Mouse (Mus musculus) forebrain, embryonic 15.5 days (tissue): ENCODE measurements around the gene Krtap5-5. TPM values are rescaled to one million over a fixed set of nuclear protein-coding genes. Genes with fewer than 3 reads are reported as not detected.
"Not testable (repeated sequence)": the region's sequence is repeated elsewhere in the genome, so short reads cannot be mapped to it uniquely, and the experiment has no call there.

Source experiments
- ATAC-seq: fragments of 200-750 bp; cut with Nextera tagmentation; replicated peaks from 2 replicates; pipeline ENCODE4 v1.8.0; 2017; ENCODE audit warnings: mild to moderate bottlenecking, moderate TSS enrichment, moderate library complexity
- H3K27ac ChIP-seq: fragments of 300-500 bp; sonication (generic); replicated peaks from 2 replicates; pipeline ENCODE4 v1.5.1; 2015; ENCODE audit warnings: mild to moderate bottlenecking, inconsistent platforms
- H3K27me3 ChIP-seq: fragments of 300-500 bp; sonication (generic); 2 replicates; pipeline ENCODE4 v1.6.1; 2015; ENCODE audit warnings: inconsistent platforms
- H3K36me3 ChIP-seq: fragments of 300-500 bp; sonication (generic); 2 replicates; pipeline ENCODE4 v1.6.1; 2015; ENCODE audit warnings: mild to moderate bottlenecking, inconsistent platforms
- H3K4me1 ChIP-seq: fragments of 300-500 bp; sonication (generic); 2 replicates; pipeline ENCODE4 v1.6.1; 2015; ENCODE audit warnings: inconsistent platforms
- H3K4me2 ChIP-seq: fragments of 300-500 bp; sonication (generic); replicated peaks from 2 replicates; pipeline ENCODE4 v1.6.1; 2015; ENCODE audit warnings: mild to moderate bottlenecking, inconsistent platforms
- H3K4me3 ChIP-seq: fragments of 300-500 bp; sonication (generic); 2 replicates; pipeline ENCODE4 v1.5.1; 2015; ENCODE audit warnings: mild to moderate bottlenecking, inconsistent platforms
- H3K9ac ChIP-seq: fragments of 300-500 bp; sonication (generic); replicated peaks from 2 replicates; pipeline ENCODE4 v1.6.1; 2015; ENCODE audit warnings: mild to moderate bottlenecking, inconsistent platforms
- H3K9me3 ChIP-seq: fragments of 300-500 bp; sonication (generic); 2 replicates; pipeline ENCODE4 v1.6.1; 2016; ENCODE audit warnings: inconsistent platforms
- WGBS: fragments of 180-500 bp; shearing (Covaris S2); methylation state at CpG from one replicate; pipeline ENCODE4 v1.1.7; 2015; ENCODE audit warnings: mixed read lengths; 5-methylcytosine and 5-hydroxymethylcytosine counted together
- polyA plus RNA-seq: library from polyadenylated mRNA; unstranded; fragments of >200 nt; fragmentation: Nextera tagmentation; extraction: Ambion mirVana; gene quantifications from 2 replicates; pipeline ENCODE4 v1.2.1, GENCODE M21; 2015

Krtap5-5 gene
- not detected in 2 replicates for polyA plus RNA-seq

DNA sequence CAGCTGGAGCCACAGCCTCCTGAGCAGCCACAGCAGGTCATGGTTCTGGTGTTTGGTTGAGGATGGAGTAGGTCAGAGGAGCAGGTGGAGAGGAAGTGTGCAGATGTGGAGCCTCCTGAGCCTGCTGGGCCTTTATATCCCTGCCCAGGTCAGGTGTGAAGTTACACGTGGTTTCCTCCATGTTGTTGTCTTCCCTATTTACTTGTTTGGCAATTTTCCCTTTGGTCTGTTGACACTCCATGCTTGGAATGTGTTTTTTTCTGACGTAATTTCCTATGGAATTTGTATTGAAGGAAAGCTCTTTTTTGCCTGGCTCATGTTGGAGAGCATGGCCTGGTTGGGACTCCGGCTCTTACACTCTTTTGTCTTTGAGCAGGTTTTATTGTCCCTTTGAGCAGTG, at the start of gene Krtap5-5:
TSS of gene Krtap5-5 (minus strand) at position 101 of the 400 bp plus-strand sequence.
- H3K4me3 ChIP-seq, H3K27me3 ChIP-seq, H3K4me1 ChIP-seq, H3K9ac ChIP-seq, H3K36me3 ChIP-seq, H3K4me2 ChIP-seq, H3K27ac ChIP-seq, H3K9me3 ChIP-seq, ATAC-seq: not testable (repeated sequence)
- 47% methylated on average over 3 of the region's 3 CpGs for WGBS

GRCm38 (mm10) chr7:142279291-142279690, 49.5 kb upstream of the Krtap5-5 start:
- not testable (repeated sequence) for H3K36me3 ChIP-seq, H3K27ac ChIP-seq, H3K4me1 ChIP-seq, ATAC-seq, H3K4me2 ChIP-seq, H3K4me3 ChIP-seq, H3K9ac ChIP-seq, H3K9me3 ChIP-seq
- whole genome bisulfite sequencing = 68% methylated on average over 1 of the region's 1 CpGs
- peaks cover 13% of the 10 kb centered on the region for H3K27me3 ChIP-seq

DNA sequence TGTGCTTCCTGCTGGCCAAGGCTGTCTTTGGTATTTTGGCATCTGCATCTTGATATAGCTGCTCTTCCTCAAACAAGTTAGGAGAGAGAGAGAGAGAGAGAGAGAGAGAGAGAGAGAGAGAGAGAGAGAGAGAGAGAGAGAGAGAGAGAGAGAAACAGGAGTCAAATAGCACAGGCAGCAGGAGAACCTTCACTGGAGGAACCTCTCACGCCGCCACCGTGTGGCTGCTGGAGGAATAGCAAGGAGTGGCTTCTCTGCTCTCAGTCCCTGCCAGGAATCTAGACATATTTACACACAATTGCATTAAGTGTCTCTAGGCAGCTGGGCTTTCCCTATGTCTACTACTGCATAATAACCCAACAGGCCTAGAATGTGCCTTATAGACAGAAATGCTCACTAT, 48.4 kb upstream of the Krtap5-5 start:
- H3K27me3 ChIP-seq = peaks cover 12% of the 10 kb centered on the region
- WGBS = 0% methylated on average over 3 of the region's 3 CpGs
- not testable (repeated sequence) for H3K4me1 ChIP-seq, H3K27ac ChIP-seq, H3K9ac ChIP-seq, H3K9me3 ChIP-seq, H3K4me2 ChIP-seq, H3K36me3 ChIP-seq, ATAC-seq, H3K4me3 ChIP-seq

GRCm38 (mm10) chr7:142274263-142274662, 44.5 kb upstream of the Krtap5-5 start, which contains the start of gene Gm4559:
TSS of gene Gm4559 (minus strand) at chr7:142274363.
- not testable (repeated sequence) for H3K4me3 ChIP-seq, H3K4me2 ChIP-seq, H3K9ac ChIP-seq, H3K9me3 ChIP-seq, H3K4me1 ChIP-seq, H3K27ac ChIP-seq, H3K36me3 ChIP-seq, H3K27me3 ChIP-seq, ATAC-seq

GRCm38 (mm10) chr7:142258254-142258653, 28.5 kb upstream of the Krtap5-5 start, which contains the start of gene Gm2431:
TSS of gene Gm2431 (minus strand) at chr7:142258354.
- not testable (repeated sequence) for H3K9me3 ChIP-seq, H3K36me3 ChIP-seq, H3K9ac ChIP-seq, H3K4me2 ChIP-seq, H3K27ac ChIP-seq, H3K4me3 ChIP-seq, H3K4me1 ChIP-seq, H3K27me3 ChIP-seq, ATAC-seq
- 56% methylated on average over 1 of the region's 1 CpGs for WGBS

DNA sequence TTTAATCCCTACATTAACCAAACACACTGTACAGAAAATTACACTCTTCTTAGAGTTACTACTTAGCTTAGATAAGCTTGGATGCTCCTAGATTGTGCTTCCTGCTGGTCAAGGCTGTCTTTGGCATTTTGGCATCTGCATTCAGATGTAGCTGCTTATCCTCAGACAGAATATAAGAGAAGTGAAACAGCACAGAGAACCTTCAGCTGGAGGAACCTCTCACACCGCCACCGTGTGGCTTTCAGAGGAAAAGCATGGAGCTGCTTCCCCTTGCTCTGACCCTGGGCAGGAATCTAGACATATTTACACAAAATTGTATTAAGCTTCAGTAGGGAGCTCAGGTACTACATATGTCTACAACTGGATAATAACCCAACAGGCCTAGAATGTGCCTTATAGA, 25.7 kb upstream of the Krtap5-5 start:
- Histone ChIP-seq H3K27ac (no peak overlapping the region), H3K4me3 (no peak overlapping the region), H3K27me3 (no peaks in the 10 kb centered on the region), H3K9ac (no peak overlapping the region), H3K36me3 (no peaks in the 10 kb centered on the region), H3K4me2 (no peak overlapping the region), H3K4me1 (no peaks in the 10 kb centered on the region), H3K9me3 (no peaks in the 10 kb centered on the region)
- ATAC-seq = no peak
- WGBS = 0% methylated on average over 2 of the region's 2 CpGs

DNA sequence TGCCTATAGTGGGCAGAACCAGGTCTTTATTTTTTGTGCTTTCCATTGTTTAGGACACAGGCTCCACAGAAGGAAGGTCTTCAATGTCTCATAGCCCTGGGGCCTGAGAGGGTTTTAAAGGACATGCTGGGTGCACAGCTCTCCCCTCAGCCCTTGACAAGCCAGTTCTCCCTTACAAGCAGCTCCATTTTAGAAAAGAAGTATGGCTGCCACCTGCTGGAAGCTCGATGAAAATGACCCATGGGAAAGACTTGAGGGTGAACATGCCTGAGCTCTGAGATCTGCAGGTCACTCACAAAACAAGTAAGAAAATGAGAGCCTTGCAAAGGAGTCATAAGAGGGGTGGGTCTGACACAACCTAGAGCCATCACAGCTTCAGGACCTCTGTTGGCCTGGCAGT, 20.1 kb upstream of the Krtap5-5 start:
- Histone ChIP-seq H3K4me1 (no peaks in the 10 kb centered on the region), H3K9ac (no peak overlapping the region), H3K27ac (no peak overlapping the region), H3K9me3 (no peaks in the 10 kb centered on the region), H3K4me2 (no peak overlapping the region), H3K4me3 (no peak overlapping the region), H3K36me3 (no peaks in the 10 kb centered on the region), H3K27me3 (no peaks in the 10 kb centered on the region)
- WGBS = 0% methylated on average over 1 of the region's 1 CpGs
- no peak for ATAC-seq

GRCm38 (mm10) chr7:142240978-142241377, 11.2 kb upstream of the Krtap5-5 start, which contains the start of gene Gm40460:
TSS of gene Gm40460 (minus strand) at chr7:142241078.
- no peak within 1 kb of the TSS for H3K9ac ChIP-seq
- ATAC-seq = no peak
- WGBS = 65% methylated on average over 2 of the region's 2 CpGs
- no peaks in the 10 kb centered on the region for H3K4me1 ChIP-seq
- H3K27ac ChIP-seq = no peak within 1 kb of the TSS
- H3K36me3 ChIP-seq = no peaks in the 10 kb centered on the region
- no peak within 1 kb of the TSS for H3K4me3 ChIP-seq
- H3K27me3 ChIP-seq = no peaks in the 10 kb centered on the region
- no peaks in the 10 kb centered on the region for H3K9me3 ChIP-seq
- no peak within 1 kb of the TSS for H3K4me2 ChIP-seq

DNA sequence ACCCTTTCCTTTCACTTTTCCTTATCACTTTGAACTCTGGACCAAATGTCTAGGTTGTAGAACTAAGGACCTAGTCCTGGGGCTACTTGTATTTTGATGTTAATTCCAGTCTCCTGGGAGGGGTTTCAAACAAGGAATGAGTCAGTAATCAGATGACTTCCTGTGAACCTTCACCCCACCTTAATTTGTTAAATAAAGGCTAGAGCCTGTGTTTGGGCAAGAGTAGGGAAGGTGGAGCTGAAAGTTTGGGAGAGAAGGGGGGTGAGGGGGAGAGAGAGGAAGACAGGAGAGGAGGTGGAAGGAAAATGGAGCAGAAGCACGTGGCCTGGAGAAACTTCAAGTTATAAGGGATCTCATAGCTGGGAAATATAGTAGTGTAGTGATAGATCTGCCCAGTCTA, 1.8 kb upstream of the Krtap5-5 start:
- ATAC-seq = no peak
- 48% methylated on average over 1 of the region's 1 CpGs for WGBS

GRCm38 (mm10) chr7:142224518-142224917, 5.3 kb downstream of the Krtap5-5 start:
- H3K9ac ChIP-seq = no peak overlapping the region
- H3K4me1 ChIP-seq = no peaks in the 10 kb centered on the region
- H3K36me3 ChIP-seq = no peaks in the 10 kb centered on the region
- no peak overlapping the region for H3K4me3 ChIP-seq
- no peaks in the 10 kb centered on the region for H3K27me3 ChIP-seq
- no peaks in the 10 kb centered on the region for H3K9me3 ChIP-seq
- 54% methylated on average over 2 of the region's 2 CpGs for WGBS
- ATAC-seq = no peak
- H3K4me2 ChIP-seq = no peak overlapping the region
- no peak overlapping the region for H3K27ac ChIP-seq

More for the DNA sequence above, 1.8 kb upstream of the Krtap5-5 start:
- H3K9me3 ChIP-seq = no peaks in the 10 kb centered on the region
- H3K4me1 ChIP-seq = no peaks in the 10 kb centered on the region
- no peak overlapping the region for H3K4me2 ChIP-seq
- no peak overlapping the region for H3K27ac ChIP-seq
- H3K27me3 ChIP-seq = no peaks in the 10 kb centered on the region
- H3K4me3 ChIP-seq = no peak overlapping the region
- H3K36me3 ChIP-seq = no peaks in the 10 kb centered on the region
- H3K9ac ChIP-seq = no peak overlapping the region

DNA sequence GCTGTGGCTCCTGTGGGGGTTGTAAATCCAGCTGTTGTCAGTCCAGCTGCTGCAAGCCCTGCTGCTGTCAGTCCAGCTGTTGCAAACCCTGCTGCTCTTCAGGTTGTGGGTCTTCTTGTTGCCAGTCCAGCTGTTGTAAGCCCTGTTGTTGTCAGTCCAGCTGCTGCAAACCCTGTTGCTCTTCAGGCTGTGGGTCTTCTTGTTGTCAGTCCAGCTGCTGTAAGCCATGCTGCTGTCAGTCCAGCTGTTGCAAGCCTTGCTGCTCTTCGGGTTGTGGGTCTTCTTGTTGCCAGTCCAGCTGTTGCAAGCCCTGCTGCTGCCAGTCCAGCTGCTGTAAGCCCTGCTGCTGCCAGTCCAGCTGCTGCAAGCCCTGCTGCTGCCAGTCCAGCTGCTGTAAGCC, 17.6 kb downstream of the Krtap5-5 start:
- not testable (repeated sequence) for H3K9me3 ChIP-seq, H3K4me1 ChIP-seq, H3K9ac ChIP-seq, H3K4me3 ChIP-seq, H3K27me3 ChIP-seq, ATAC-seq, H3K4me2 ChIP-seq, H3K36me3 ChIP-seq, H3K27ac ChIP-seq
- WGBS = 50% methylated on average over 1 of the region's 1 CpGs

- no peak within 1 kb of the TSS for H3K27ac ChIP-seq
- H3K36me3 ChIP-seq = no peaks in the 10 kb centered on the region
- no peak within 1 kb of the TSS for H3K4me2 ChIP-seq
- no peaks in the 10 kb centered on the region for H3K9me3 ChIP-seq
- WGBS = 85% methylated on average over 1 of the region's 1 CpGs
- no peak within 1 kb of the TSS for H3K9ac ChIP-seq
- H3K4me1 ChIP-seq = no peaks in the 10 kb centered on the region
- no peak for ATAC-seq
- no peaks in the 10 kb centered on the region for H3K27me3 ChIP-seq
- H3K4me3 ChIP-seq = no peak within 1 kb of the TSS
These were observed 18.2 kb downstream of the Krtap5-5 start, which contains the start of gene Gm7579 for GRCm38 (mm10) chr7:142211559-142211958. TSS of gene Gm7579 (plus strand) at chr7:142211859.

GRCm38 (mm10) chr7:142206891-142207290, 22.9 kb downstream of the Krtap5-5 start:
- H3K4me2 ChIP-seq, H3K9ac ChIP-seq, H3K27me3 ChIP-seq, H3K27ac ChIP-seq, ATAC-seq, H3K4me1 ChIP-seq, H3K9me3 ChIP-seq, H3K36me3 ChIP-seq, H3K4me3 ChIP-seq: not testable (repeated sequence)
- whole genome bisulfite sequencing = 62% methylated on average over 5 of the region's 5 CpGs
